Mouse (Mus musculus) urinary bladder, postnatal 4 days (tissue): ENCODE results near the gene Tuba1a.

ENCODE experiments used
- DNase-seq, 2 experiments: peaks; one replicate each; pipeline ENCODE4 v3.0.0; 2021 to 2022; ENCODE audit warnings: low spot score in 2 of 2

Gene Tuba1a

DNA sequence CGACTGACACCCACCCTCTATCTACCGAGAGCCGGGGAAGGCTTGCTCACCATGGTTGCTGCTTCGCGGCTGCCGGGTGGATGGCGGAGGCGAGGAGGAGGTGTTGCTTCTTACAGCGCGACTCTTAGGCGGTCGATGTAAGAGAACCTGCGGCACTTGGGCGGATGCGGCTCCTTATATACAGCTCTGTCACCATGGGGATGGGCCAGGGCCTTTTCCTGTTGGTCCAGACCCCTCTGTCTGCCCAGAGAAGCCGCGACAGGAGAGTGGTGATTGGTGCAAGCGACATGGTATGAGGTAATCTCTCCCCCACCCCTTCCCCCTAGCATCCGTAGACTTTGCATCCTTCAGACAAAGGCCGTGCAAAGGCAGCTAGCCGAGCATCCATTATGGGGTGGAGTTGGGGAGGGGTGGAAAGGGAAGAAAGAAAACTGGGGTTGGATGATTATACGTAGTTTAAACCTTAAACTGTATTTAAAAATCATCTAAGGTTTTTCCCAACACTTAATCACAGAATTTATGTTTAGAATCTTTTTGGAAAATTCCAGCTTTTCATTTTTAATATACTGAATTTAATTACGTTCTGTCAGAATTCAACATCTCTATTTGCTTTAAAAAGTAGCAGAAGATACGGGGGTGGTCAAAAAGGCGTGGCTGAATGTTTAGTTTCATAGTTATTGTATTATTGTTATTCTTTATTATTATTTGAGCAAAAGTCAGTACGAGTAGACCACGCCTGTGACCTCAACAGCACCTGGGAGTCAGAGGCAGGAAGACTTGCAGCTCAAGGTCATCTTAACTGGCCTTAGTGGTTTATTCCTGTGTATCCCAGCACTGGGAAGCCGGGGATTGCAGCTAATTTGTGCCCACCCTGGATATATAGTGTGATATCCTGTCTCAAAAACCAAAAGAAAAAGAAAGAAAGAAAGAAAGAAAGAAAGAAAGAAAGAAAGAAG, at the start of gene Tuba1a, which contains the start of gene Gm49450:
Gene Tuba1a, minus strand, starts transcription at position 303 of the 956 bp plus-strand sequence.
Gene Gm49450, minus strand, starts transcription at position 151 of the 956 bp plus-strand sequence.
- DNase-seq = peak; percentile 89 to 91

DNA sequence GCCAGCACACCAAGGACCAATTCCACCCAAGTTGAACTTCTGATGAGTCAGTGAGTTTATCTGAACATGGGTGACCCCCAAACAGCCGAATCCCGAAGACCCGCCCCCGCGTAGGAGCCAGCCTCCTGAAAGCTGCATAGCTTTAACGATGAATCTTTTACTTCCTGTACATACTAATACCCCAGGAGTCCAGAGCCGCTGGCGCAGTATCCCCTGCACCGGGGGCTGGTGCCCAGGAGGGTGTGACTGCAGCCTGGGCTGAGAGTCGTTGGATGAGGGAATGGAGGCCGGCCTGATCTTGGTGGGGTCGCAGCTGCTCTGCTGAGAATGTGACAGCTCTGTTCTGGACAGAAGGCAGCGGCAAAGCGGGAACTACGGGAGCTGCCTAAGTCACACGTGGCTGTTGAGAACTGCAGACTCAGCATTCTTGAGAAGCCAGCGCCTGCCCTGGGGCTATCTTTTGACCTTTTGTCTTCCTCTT, 48.0 kb upstream of the Tuba1a start:
- DNase-seq = peak in 1 of 2 experiments; percentile 41

DNA sequence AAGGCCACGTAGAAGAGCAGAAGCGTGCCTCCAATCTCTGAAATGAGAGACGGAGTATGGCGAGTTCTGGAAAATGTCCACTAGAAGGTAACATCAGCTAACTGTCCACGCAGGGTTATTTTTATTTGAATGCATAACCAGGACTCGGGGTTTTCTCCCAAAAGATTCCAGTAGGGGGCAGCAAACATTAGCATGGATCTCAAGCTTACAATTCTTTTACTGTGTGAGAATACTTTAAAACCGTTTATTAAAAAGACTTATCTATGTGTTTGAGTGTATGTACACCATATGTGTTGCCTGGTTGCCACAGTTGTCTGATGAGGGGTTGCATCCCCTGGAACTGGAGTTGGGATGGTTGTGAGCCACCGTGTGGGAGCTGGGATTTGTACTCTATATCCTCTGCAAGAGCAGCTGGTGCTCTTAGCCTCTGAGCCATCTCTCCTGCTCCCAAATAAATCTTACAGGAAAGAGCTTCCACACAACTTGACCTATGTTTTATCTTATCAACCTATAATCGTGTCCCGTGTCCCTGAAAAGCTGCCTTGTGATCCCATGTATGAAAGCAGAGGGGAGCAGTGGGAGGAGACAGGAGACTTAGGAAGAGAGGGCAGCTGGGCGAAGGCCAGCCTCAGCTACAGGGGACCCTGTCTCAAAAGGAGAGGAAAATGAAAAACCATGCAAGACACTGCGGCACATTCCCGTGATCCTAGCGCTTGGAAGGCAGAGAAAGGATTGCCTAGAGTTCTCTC, 47.2 kb upstream of the Tuba1a start:
- no peak for DNase-seq

DNA sequence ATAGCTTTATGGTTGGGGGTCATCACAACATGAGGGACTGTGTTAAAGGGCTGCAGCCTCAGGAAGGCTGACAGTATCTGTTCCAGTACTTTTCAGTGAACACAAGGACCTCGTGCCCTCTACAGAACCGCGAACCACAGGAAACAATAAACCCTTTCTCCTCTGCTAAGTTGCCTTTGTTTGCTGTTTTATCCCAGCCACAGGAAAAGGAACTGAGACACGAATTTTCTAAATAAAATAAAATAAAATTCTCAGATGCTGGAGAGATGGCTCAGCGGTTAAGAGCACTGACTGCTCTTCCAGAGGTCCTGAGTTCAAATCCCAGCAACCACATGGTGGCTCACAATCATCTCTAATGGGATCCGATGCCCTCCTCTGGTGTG, 45.3 kb upstream of the Tuba1a start:
- DNase-seq = no peak

DNA sequence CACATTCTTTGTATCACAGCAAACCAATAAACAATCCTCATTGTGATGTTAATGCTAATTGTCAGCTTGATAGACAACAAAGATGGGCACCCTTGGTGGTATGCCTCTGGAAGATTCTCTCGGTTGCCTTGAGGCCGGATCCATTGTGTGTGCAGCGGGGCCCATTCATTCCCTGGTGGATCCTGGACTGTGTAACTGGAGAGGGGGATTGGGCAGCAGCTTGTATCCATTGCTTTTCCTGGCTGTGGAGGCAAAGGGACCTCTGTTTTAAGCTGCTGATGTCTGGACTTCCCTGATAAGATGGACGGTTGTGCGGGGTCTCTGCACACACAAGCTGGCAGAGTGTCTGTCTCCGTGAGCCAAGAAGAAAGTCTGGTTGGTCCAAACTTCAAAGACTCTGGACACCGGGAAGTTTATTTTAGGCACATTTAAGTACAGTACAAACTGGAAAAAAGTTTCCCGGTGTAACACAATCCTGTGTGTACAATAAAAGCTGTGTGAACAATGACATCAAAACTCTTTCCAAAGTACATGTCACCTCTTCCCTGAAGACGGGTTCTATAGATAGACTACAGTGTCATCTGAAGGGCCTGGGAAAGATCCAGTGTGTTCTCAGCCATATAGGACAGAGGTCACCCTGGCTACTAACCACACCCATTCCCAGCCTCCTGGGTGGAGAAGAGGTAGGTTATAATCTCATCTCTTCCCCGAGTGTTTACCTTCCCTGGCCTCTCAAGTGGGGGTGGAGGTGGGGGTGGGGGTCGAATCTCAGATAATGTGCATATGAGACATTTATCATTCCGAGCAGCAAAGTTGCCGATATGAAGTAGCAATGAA, 44.7 kb upstream of the Tuba1a start:
- no peak for DNase-seq

DNA sequence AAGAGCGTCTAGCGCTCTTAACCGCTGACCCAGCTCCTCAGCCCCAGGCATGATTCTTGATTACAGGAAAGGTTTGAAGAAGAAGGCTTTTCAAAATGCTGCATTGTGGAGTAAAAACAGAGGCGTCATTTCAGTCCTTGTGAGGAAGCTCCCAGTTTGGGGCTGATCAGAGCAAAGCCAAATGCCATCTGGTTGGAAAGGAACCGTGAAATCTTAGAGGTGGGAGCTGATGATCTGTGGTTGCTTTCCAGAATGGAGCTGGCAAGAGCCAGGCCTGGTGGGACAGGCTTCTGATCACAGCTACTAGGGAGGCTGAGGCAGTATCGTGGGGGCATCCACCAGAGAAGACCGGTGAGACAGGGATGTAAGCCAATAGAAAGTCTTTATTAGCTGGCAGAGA, 43.3 kb upstream of the Tuba1a start:
- no peak for DNase-seq

DNA sequence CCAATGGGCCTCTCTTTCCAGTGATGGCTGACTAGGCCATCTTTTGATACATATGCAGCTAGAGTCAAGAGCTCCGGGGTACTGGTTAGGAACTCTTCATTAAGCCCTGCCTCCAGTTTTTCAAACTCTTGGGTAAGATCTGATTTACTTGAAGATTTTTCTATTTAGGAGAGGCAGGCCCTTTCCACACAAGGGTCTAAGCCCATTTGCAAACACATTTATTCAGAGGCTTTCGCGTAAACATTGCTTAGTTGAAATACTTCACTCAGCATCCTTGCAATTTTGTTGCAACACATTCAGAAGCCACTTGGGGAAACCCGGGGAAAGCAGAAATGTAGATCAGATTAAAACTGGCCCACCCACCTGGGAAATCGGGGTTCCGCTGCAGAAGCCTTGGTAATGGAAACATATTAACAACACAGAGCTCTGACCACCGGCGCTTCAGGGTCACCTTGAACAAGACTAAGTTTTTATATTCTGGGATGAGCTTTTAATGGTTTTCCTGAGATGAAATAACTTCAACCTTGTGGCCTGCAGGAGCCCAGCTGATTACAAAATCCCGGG, 41.5 kb upstream of the Tuba1a start:
- DNase-seq = no peak

DNA sequence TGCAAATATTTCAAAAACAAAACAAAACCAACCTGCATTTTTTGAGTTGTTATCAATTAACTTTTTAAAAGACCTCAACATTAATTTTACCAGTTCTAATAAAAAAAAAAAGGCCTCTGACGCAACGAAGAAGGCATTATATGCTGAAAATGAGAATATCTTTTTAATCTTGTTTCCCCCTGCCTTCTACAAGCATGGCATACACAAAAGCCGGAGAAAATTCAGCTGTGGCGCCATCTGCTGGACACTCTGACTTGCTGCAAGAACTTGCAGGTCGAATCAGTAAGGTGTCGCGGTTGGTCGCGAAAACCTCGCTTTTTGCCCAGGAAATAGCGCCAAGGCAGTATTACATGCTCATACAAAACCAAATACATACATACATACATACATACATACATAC, 40.4 kb upstream of the Tuba1a start:
- DNase-seq = peak; percentile 70 to 90

DNA sequence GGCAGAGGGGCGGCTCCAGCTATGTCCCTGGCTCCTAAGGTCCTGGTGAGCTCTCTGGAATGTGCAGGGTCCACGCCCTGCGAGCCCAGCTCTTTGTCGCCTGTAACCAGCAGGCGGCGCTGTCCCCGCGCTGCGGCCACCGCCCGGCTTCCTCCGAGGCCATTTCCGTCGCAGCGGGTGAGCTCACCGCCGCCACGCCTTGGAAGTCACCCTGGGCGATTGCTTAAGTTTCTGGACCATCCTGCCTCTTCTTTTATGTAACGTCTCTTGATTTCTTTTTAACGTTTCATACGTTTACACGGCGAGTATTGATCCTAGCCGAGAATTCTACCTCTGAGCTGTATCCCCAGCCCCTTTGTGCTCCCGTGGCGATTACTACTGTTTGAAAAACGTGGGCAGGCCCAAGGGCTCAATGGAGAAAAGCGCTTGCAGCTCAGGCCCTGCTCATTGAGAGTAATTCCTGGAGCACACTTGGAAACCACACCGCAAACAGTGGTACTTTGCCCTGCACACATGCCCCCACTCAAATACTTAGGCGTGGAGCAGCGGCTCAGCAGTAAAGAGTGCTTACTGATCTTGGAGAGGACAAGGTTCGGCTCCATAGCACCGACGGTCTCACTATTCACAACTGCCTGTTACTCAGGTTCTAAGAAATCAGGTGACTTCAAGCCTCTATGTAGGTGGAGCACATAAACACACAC, 39.7 kb upstream of the Tuba1a start:
- peak; percentile 94 to 96 for DNase-seq

DNA sequence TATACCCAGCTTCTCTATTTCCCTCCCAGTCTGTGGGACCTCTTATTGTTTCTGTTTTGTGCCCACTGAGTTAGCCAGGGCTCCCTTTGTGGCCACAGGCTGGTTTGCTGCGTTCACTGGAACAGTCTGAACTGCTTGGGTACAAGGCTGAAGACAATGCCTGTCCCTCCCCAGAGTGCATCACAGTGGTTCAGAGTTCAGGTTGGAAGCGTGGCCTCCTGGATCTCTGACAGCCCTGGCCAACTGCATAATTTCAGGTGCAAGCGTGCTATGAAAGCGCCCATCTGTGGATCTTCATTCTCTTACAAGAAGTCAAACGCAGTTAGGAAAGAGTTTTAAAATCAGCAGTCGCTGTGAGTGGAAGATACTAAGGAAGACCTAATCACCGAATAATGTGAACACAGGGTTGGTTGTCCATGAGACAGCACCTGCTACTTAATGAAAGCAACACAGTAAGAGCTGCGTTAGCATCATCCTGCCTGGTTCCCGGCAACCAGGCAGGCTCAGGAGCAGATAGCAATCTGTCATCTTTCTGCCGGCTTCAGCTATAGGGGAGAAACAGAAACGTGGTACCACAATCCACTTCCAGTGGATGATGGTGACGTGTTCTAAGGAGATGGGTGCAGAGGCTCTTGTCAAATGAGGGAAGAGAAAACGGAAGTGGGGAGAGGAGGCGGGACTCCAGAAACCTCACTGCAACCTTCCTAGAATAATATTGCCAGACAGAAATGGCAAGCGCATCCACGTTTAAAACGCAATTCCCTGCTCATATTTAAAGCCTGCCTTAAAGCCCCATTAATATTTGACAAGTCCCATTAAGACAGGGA, 38.8 kb upstream of the Tuba1a start:
- DNase-seq = no peak

DNA sequence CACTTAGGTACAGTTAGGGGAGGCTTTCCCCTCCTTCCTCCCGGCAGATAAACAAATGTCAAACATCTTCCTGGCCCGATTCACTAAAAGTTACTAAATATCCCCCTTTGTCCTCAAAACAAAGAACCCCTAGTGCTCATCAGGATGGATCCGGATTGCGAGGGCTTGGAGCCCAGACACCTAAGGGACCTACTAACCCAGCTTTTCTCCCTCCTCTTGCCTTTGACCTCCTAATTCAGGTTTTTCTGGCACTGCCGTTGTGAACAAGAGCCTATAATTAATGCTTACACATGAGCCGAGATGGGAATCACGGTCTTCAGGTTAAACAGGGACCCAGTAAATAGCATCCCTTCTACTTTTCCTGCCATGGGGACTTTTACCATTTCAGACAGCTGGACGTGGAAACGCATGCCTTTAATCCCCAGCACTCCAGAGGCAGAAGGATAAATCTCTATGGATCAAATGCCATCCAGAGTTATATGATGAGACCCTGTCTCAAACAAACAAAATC, 38.1 kb upstream of the Tuba1a start:
- no peak for DNase-seq

DNA sequence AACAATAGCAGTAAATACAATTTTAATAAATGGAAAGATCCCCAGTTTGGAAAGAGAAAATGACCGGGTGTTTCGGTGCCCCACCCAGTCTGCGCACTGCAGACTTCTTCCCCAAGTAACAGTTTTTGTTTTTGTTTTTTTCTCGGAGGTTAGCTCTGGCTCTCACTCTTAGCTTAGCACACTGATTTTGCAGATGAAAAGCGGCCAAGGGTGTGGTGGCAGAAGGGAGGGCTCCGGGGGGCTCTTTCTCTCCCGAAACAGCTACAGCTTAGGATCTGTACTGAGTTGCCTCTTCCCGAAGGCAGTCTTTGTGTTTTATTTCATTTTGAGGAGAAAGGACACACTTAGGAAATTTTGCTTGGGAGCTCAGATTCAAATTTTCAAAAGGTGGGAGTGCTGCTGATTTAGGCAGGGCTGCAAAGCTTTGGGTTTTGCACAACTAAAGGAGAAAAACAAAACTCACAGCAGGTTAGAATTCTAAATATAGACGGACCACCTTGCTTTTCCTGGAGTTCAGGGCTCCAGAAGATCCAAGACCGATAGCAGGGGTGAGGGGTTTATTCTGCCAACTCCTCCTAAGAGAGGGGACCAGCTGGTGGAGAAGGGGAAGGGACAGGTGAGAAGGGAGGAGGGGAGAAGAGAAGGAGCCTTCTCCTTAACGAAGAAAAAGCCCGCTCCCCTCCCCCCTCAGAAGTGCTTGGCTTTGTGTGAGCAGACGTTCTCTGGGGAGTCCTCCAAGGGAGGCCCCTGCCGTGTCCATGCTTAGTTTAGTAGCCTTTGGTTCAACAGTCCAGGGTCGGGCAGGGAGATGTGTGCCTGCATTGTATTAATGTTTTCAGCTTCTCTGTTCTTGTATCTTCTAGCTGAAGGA, 37.4 kb upstream of the Tuba1a start:
- no peak for DNase-seq

DNA sequence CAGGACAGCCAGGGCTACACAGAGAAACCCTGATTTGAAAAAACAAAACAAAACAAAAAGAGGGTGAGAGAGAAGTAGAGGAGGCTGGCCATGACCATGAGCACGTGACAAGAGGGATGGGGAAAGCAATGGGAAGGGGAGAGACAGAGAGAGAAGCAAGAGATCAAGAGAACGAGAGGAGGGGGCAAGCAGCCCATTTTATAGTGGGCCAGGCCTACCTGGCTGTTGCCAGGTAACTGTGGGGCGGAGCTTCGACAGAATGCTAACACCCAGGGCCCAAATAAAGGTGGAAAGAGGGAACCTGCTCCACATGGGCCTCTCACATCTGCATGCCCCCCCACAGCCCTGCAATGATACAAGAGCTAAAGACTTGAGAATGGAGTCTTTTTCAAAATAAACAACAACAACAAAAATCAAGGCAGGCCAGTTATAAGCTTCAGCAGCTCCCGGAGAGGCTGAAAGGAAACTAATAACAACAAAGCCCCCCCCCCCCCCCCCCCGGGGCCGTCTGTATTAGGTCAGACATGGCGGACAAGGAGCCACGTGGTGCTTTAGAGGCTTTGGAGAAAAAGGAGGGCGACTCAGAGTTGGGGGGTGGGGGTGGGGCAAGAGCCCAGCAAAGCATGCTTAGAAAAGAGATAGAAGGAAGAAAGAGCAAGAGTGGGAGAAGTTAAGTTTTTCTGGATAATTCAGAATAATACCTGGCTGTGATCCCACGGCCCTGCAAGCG, 36.4 kb upstream of the Tuba1a start:
- DNase-seq = no peak

DNA sequence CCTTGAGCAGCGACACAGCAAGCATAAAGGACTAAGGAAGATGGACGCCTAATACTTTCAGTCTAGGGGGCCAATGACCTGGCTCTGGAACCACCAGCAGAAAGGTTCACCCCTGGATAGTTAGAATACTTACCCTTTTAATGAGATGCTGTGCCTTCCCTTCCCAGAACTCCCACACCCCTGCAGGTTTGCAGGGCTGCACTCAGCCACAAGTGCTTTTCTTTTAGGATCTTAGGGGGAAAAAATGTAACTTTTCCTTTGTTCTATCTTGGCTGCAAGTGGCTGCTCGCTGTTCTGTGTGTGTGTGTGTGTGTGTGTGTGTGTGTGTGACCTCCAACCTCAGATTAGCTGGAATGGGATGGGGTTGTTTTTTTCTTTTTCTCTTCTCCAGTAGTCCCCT, 35.3 kb upstream of the Tuba1a start:
- no peak for DNase-seq

DNA sequence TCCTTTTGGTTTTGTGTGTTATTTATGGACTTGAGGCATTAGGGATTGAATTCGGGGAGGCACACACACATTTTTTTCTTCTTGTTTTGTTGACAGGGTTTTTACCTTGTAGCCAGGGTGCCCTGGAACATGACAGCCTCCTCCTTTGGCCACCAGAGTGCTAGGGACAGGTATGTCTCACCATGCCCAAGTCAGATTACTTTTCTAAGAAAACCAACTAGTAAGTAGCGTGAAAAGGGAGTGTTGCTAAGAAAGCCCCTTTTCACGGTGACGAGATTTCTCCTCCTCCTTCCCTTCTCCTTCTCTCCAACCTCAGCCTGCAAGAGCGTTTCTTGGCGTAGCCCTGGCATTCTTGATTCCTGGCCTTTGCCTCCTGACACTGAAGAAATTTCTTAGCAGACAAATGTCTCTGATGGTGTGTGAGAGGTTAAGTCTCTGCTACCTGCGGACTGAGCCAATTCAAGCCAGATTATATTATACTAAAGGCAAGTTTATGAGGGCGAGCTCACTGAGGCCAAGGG, 34.2 kb upstream of the Tuba1a start:
- DNase-seq = no peak

DNA sequence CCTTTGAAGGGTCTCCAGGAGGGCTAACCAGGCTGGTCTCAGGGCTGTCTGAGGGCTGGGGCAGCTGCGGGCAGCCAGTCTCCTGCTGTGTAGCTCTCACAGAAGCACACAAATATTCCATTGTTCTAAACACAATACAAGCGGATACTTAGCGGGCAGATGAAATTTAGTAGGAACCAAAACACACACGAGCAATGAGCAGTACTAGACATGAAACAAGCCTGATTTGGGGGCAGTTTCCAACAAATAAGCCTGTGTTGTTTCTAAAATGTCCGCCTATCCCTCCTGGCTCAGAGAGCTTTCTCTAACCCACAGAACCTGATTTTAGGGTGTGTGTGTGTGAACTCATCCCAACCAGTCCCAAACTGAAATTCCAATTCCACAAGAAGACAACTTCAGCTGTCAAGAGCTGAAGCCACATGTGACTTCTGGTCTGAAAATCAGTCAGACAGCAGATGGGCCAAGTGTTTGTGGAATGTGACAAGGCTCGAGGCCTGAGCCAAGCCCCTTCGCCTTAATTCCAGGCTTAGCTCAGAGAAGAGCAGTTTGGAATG, 33.7 kb upstream of the Tuba1a start:
- no peak for DNase-seq

DNA sequence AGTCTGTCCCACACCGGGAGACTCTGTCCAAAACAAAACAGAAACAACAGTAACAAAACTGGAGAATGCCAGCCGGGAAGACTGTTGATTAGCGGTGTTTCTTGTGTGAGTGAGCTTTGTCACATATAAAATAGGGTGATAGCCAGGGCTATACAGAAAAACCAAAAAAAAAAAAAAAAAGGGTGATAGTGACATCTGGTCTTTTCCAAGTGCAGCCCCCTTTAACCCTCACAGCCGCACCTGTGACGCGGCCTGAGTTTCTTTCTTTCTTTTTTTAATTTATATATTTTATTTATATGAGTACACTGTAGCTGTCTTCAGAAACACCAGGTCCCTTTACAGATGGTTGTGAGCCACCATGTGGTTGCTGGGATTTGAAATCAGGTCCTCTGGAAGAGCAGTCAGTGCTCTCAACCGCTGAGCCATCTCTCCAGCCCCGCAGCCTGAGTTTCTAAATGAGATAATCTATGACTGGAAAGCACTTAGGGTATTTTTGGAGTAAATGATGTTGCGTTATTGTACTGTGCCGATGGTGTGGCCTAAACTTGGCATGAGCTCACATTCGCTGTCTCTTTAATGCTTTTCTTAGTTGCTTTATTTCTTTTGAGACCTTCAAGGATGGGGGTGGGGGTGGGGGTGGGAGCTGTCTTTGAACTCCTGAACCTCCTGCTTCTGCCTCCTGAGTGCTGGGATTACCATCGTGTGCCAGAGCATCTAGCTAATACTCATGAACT, 32.6 kb upstream of the Tuba1a start:
- no peak for DNase-seq
